Mouse (Mus musculus) liver, adult 2 months (tissue): ENCODE results near the gene Aipl1.

Experiments used
- CTCF ChIP-seq: fragments of 200-500 bp; IDR thresholded peaks from 2 replicates; pipeline ENCODE4 v1.5.1; 2011; ENCODE audit warnings: low read depth, low read length, control low read depth
- POLR2A ChIP-seq: fragments of 200-500 bp; IDR thresholded peaks from 2 replicates; pipeline ENCODE4 v1.6.1; 2011; ENCODE audit warnings: low read length, control low read depth; ENCODE audit not compliant: insufficient read depth; ENCODE audit errors: extremely low read depth

DNA sequence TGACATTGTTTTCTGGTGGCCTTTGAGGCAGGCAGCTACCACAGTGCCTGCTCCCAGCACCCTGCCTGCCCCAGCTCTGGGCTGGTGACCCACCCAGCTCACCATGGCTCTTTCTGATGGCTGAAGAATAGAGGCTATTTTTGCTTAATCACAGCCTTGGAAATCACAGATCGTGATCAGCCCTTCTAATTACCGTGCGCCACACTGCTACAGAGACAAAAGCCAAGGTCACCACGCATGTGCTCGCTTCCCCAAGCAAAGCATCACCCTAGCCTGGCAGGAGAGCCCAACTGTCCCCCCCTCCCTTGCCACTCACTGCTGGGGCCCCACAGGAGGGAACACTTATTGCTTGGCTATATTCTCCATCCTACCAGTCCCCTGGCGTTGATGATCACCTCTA lies 43.2 kb upstream of the Aipl1 start:
- TF ChIP-seq CTCF (no peak), POLR2A (no peak)
